Mouse (Mus musculus): Measurements from ENCODE around the gene Smad5. TPM values are rescaled to one million over a fixed set of nuclear protein-coding genes. Genes with fewer than 3 reads are reported as not detected.

Smad5 gene
- polyA plus RNA-seq, 1 experiment from 2014 or later = 39.7 TPM

DNA sequence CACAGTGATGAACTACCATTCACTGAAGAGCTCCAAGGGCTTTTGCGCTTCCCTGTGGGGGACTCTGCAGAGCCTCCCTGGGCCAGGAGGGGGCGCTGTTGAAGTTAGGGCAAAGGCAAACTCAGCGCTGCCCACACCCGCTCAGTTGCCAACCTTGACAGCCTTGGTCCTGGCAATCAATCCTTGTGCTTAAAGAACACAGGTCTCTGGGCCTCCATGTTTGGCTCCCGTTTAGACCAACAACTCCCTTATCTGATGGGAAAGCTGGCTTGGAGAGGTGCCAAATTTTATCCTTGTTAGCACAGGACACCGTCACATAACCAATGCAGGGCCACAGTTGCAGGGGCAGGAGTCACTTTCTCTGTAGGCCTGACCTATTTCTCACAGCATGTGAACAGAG, 53.1 kb downstream of the Smad5 start:
- WGBS = 64% methylated on average over 6 of the region's 6 CpGs
- no peaks in the 10 kb centered on the region for H3K36me3 ChIP-seq (ENCODE audit: control insufficient read depth, insufficient read depth, low read length)
- no peak overlapping the region for H3K4me3 ChIP-seq (ENCODE audit: low read depth, low read length)
- H3K4me2 ChIP-seq (ENCODE audit: low read length) = no peak overlapping the region
- H3K27me3 ChIP-seq (replicated peaks; ENCODE audit: control insufficient read depth, insufficient read depth, low read length) = peaks cover 37% of the 10 kb centered on the region
- ATAC-seq = no peak
- no peak overlapping the region for H3K27ac ChIP-seq (ENCODE audit: low read depth, low read length)
- H3K4me1 ChIP-seq (ENCODE audit: control insufficient read depth, insufficient read depth, low read length) = peaks cover 8% of the 10 kb centered on the region; the same call in 1 of the 2 replicates
- H3K9me3 ChIP-seq (replicated peaks; ENCODE audit: control insufficient read depth, low read length) = no peaks in the 10 kb centered on the region
- DNase-seq (ENCODE audit: low spot score) = no peak
- H3K9ac ChIP-seq (ENCODE audit: low read length) = no peak overlapping the region

- H3K4me1 ChIP-seq (ENCODE audit: control insufficient read depth, insufficient read depth, low read length) = peaks cover 9% of the 10 kb centered on the region
- no peaks in the 10 kb centered on the region for H3K9me3 ChIP-seq (replicated peaks; ENCODE audit: control insufficient read depth, low read length)
- no peak overlapping the region for H3K27ac ChIP-seq (ENCODE audit: low read depth, low read length)
- DNase-seq (ENCODE audit: low spot score) (no peak), ATAC-seq (no peak)
- WGBS = 46% methylated on average over 12 of the region's 12 CpGs
- H3K36me3 ChIP-seq (ENCODE audit: control insufficient read depth, insufficient read depth, low read length) = no peaks in the 10 kb centered on the region
- peaks cover 25% of the 10 kb centered on the region for H3K27me3 ChIP-seq (replicated peaks; ENCODE audit: control insufficient read depth, insufficient read depth, low read length)
- no peak overlapping the region for H3K9ac ChIP-seq (ENCODE audit: low read length)
- no peak overlapping the region for H3K4me3 ChIP-seq (ENCODE audit: low read depth, low read length)
- no peak overlapping the region for H3K4me2 ChIP-seq (ENCODE audit: low read length)
Observed at GRCm38 (mm10) chr13:56757201-56757600, 54.4 kb downstream of the Smad5 start.

- ATAC-seq = 0 out of 2 replicates have a peak, but pooled peaks have one; percentile 13
- 34% methylated on average over 6 of the region's 6 CpGs for WGBS
Observed at GRCm38 (mm10) chr13:56758492-56758891, 55.7 kb downstream of the Smad5 start.

GRCm38 (mm10) chr13:56762446-56763229, 59.8 kb downstream of the Smad5 start:
- peak overlapping the region; percentile 6; the same call in 1 of the 2 replicates for H3K27ac ChIP-seq (ENCODE audit: low read depth, low read length)
- H3K4me1 ChIP-seq (ENCODE audit: control insufficient read depth, insufficient read depth, low read length) = peaks cover 10% of the 10 kb centered on the region
- no peaks in the 10 kb centered on the region for H3K9me3 ChIP-seq (replicated peaks; ENCODE audit: control insufficient read depth, low read length)
- no peak overlapping the region for H3K4me3 ChIP-seq (ENCODE audit: low read depth, low read length)
- H3K27me3 ChIP-seq (replicated peaks; ENCODE audit: control insufficient read depth, insufficient read depth, low read length) = no peaks in the 10 kb centered on the region
- H3K36me3 ChIP-seq (ENCODE audit: control insufficient read depth, insufficient read depth, low read length) = no peaks in the 10 kb centered on the region
- H3K4me2 ChIP-seq (ENCODE audit: low read length) = 0 out of 2 replicates have a peak overlapping the region, but pooled peaks have one; percentile 3
- whole genome bisulfite sequencing = 39% methylated on average over 13 of the region's 13 CpGs
- H3K9ac ChIP-seq (ENCODE audit: low read length) = no peak overlapping the region
- ATAC-seq (peak; percentile 65), DNase-seq (ENCODE audit: low spot score) (peak; percentile 71)

More at GRCm38 (mm10) chr13:56758492-56758891, 55.7 kb downstream of the Smad5 start:
- Histone ChIP-seq H3K4me2 (ENCODE audit: low read length) (no peak overlapping the region), H3K4me3 (ENCODE audit: low read depth, low read length) (no peak overlapping the region), H3K27me3 (replicated peaks; ENCODE audit: control insufficient read depth, insufficient read depth, low read length) (peaks cover 14% of the 10 kb centered on the region), H3K9ac (ENCODE audit: low read length) (no peak overlapping the region), H3K27ac (ENCODE audit: low read depth, low read length) (no peak overlapping the region), H3K36me3 (ENCODE audit: control insufficient read depth, insufficient read depth, low read length) (no peaks in the 10 kb centered on the region), H3K4me1 (ENCODE audit: control insufficient read depth, insufficient read depth, low read length) (peaks cover 10% of the 10 kb centered on the region), H3K9me3 (replicated peaks; ENCODE audit: control insufficient read depth, low read length) (no peaks in the 10 kb centered on the region)
- DNase-seq (ENCODE audit: low spot score) = peak; percentile 74

GRCm38 (mm10) chr13:56765284-56766032, 62.6 kb downstream of the Smad5 start:
- H3K4me1 ChIP-seq (ENCODE audit: control insufficient read depth, insufficient read depth, low read length) = peaks cover 20% of the 10 kb centered on the region
- H3K27ac ChIP-seq (ENCODE audit: low read depth, low read length) = no peak overlapping the region
- no peak overlapping the region for H3K9ac ChIP-seq (ENCODE audit: low read length)
- no peak overlapping the region for H3K4me2 ChIP-seq (ENCODE audit: low read length)
- no peaks in the 10 kb centered on the region for H3K9me3 ChIP-seq (replicated peaks; ENCODE audit: control insufficient read depth, low read length)
- 57% methylated on average over 25 of the region's 25 CpGs for WGBS
- H3K36me3 ChIP-seq (ENCODE audit: control insufficient read depth, insufficient read depth, low read length) = no peaks in the 10 kb centered on the region
- H3K4me3 ChIP-seq (ENCODE audit: low read depth, low read length) = no peak overlapping the region
- ATAC-seq = no peak
- DNase-seq (ENCODE audit: low spot score) = no peak
- no peaks in the 10 kb centered on the region for H3K27me3 ChIP-seq (replicated peaks; ENCODE audit: control insufficient read depth, insufficient read depth, low read length)

- Histone ChIP-seq H3K36me3 (ENCODE audit: control insufficient read depth, insufficient read depth, low read length) (no peaks in the 10 kb centered on the region), H3K9me3 (replicated peaks; ENCODE audit: control insufficient read depth, low read length) (no peaks in the 10 kb centered on the region), H3K4me3 (ENCODE audit: low read depth, low read length) (no peak overlapping the region), H3K27ac (ENCODE audit: low read depth, low read length) (no peak overlapping the region), H3K9ac (ENCODE audit: low read length) (no peak overlapping the region), H3K27me3 (replicated peaks; ENCODE audit: control insufficient read depth, insufficient read depth, low read length) (no peaks in the 10 kb centered on the region), H3K4me2 (ENCODE audit: low read length) (no peak overlapping the region), H3K4me1 (ENCODE audit: control insufficient read depth, insufficient read depth, low read length) (peaks cover 24% of the 10 kb centered on the region)
- DNase-seq (ENCODE audit: low spot score) = no peak
- no peak for ATAC-seq
- 63% methylated on average over 5 of the region's 5 CpGs for WGBS
Observed at GRCm38 (mm10) chr13:56766211-56766610, 63.4 kb downstream of the Smad5 start.

DNA sequence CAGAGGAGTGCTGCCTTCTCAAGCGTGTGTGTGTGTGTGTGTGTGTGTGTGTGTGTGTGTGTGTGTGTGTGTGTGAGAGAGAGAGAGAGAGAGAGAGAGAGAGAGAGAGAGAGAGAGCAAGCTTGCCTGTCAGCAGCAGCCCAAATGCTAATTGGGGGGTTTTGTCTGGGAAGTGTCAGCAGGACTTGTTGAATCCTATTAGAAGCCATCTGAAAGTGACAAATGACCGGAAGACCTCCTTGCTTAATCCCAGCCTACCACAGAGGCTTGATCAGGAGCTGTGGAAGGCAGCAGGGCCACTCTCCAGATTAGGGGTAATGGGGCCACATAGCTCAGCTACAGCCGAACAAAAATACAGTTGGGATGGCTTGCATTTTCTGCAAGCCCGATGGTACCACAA, 66.6 kb downstream of the Smad5 start:
- Histone ChIP-seq H3K4me2 (ENCODE audit: low read length) (no peak overlapping the region), H3K36me3 (ENCODE audit: control insufficient read depth, insufficient read depth, low read length) (no peaks in the 10 kb centered on the region), H3K9me3 (replicated peaks; ENCODE audit: control insufficient read depth, low read length) (no peaks in the 10 kb centered on the region), H3K4me3 (ENCODE audit: low read depth, low read length) (no peak overlapping the region), H3K27ac (ENCODE audit: low read depth, low read length) (0 out of 2 replicates have a peak overlapping the region, but pooled peaks have one; percentile 67), H3K4me1 (ENCODE audit: control insufficient read depth, insufficient read depth, low read length) (peaks cover 25% of the 10 kb centered on the region), H3K27me3 (replicated peaks; ENCODE audit: control insufficient read depth, insufficient read depth, low read length) (no peaks in the 10 kb centered on the region), H3K9ac (ENCODE audit: low read length) (no peak overlapping the region)
- peak; percentile 56 for DNase-seq (ENCODE audit: low spot score)
- no peak for ATAC-seq
- WGBS = 7% methylated on average over 4 of the region's 4 CpGs

- no peaks in the 10 kb centered on the region for H3K36me3 ChIP-seq (ENCODE audit: control insufficient read depth, insufficient read depth, low read length)
- peak overlapping the region; percentile 67; the same call in 1 of the 2 replicates for H3K27ac ChIP-seq (ENCODE audit: low read depth, low read length)
- ATAC-seq (peak; percentile 68), DNase-seq (ENCODE audit: low spot score) (peak; percentile 90)
- H3K4me3 ChIP-seq (ENCODE audit: low read depth, low read length) = no peak overlapping the region
- no peak overlapping the region for H3K9ac ChIP-seq (ENCODE audit: low read length)
- H3K27me3 ChIP-seq (replicated peaks; ENCODE audit: control insufficient read depth, insufficient read depth, low read length) = no peaks in the 10 kb centered on the region
- H3K9me3 ChIP-seq (replicated peaks; ENCODE audit: control insufficient read depth, low read length) = no peaks in the 10 kb centered on the region
- no peak overlapping the region for H3K4me2 ChIP-seq (ENCODE audit: low read length)
- 10% methylated on average over 1 of the region's 1 CpGs for WGBS
- peaks cover 32% of the 10 kb centered on the region for H3K4me1 ChIP-seq (ENCODE audit: control insufficient read depth, insufficient read depth, low read length)
Observed at GRCm38 (mm10) chr13:56770136-56770578, 67.3 kb downstream of the Smad5 start.
